ENCODE assay signal across 8 mouse cellular contexts in genomic region chr9:106456325-106457162, GRCm38 (mm10). TPM values are rescaled to one million over a fixed set of nuclear protein-coding genes. Genes with fewer than 3 reads are reported as not detected.
DNase-seq lines count a peak whose midpoint lies in the region; ATAC-seq and TF ChIP-seq lines count a peak whose summit lies in the region.

No protein-coding gene starts in this region.

- no peaks in the 10 kb centered on the region for H3K27me3 ChIP-seq in cerebellum, adult 2 months (ENCODE audit: control insufficient read depth, insufficient read depth, low read length)
- no peaks in the 10 kb centered on the region for H3K27me3 ChIP-seq in limb, embryonic 11.5 days (ENCODE audit: control insufficient read depth, insufficient read depth, low read length)
- H3K27me3 ChIP-seq in stomach, postnatal 0 days (ENCODE audit: control insufficient read depth, insufficient read depth, low read length): no peaks in the 10 kb centered on the region

- WGBS in cerebellum, adult 2 months: 30% methylated on average over 15 of the region's 15 CpGs
- 38% methylated on average over 15 of the region's 15 CpGs for WGBS in limb, embryonic 11.5 days
- 44% methylated on average over 15 of the region's 15 CpGs for WGBS in stomach, postnatal 0 days

- H3K4me3 ChIP-seq in cerebellum, adult 2 months (replicated peaks; ENCODE audit: insufficient read depth, low read depth, low read length): no peak overlapping the region
- peak overlapping the region; percentile 88 for H3K4me3 ChIP-seq in limb, embryonic 11.5 days (ENCODE audit: low read depth, low read length)
- no peak overlapping the region for H3K4me3 ChIP-seq in stomach, postnatal 0 days (ENCODE audit: low read depth, low read length)

- no peak for ATAC-seq in limb, embryonic 11.5 days (ENCODE audit: insufficient number of reproducible peaks, low FRiP score, low TSS enrichment, low read depth)
- ATAC-seq in stomach, postnatal 0 days (ENCODE audit: low FRiP score, low TSS enrichment): no peak

- TF ChIP-seq POLR2A in cerebellum, adult 2 months (IDR thresholded peaks at IDR 0.05; ENCODE audit: borderline replicate concordance, insufficient read depth, low read length): no peak

- no peaks in the 10 kb centered on the region for H3K9me3 ChIP-seq in limb, embryonic 11.5 days (ENCODE audit: control insufficient read depth, low read length)
- no peaks in the 10 kb centered on the region for H3K9me3 ChIP-seq in stomach, postnatal 0 days (ENCODE audit: control insufficient read depth, low read length)

- peaks cover 2% of the 10 kb centered on the region; the same call in 1 of the 2 replicates for H3K36me3 ChIP-seq in limb, embryonic 11.5 days (ENCODE audit: control insufficient read depth, insufficient read depth, low read length)
- no peaks in the 10 kb centered on the region for H3K36me3 ChIP-seq in stomach, postnatal 0 days (ENCODE audit: control insufficient read depth, insufficient read depth, low read length)

- peak in 1 of 2 experiments; percentile 43 for DNase-seq in cerebellum, adult 2 months
- DNase-seq in cerebellum, adult 11 months: no peak
- DNase-seq in testis, postnatal 10 days (ENCODE audit: low spot score): peak; percentile 66
- DNase-seq in testis, postnatal 14 days (ENCODE audit: low spot score): no peak
- peak; percentile 53 for DNase-seq in limb, embryonic 11.5 days (ENCODE audit: low spot score)
- no peak for DNase-seq in stomach, postnatal 0 days (ENCODE audit: low spot score)
- DNase-seq in thymus, postnatal 10 days (ENCODE audit: low spot score in 2 of 2): no peak
- no peak for DNase-seq in yolk sac, embryonic 10.5 days (ENCODE audit: low spot score)

- H3K4me1 ChIP-seq in cerebellum, adult 2 months (ENCODE audit: control insufficient read depth, insufficient read depth, low read length): peaks cover 46% of the 10 kb centered on the region
- peaks cover 50% of the 10 kb centered on the region for H3K4me1 ChIP-seq in limb, embryonic 11.5 days (ENCODE audit: control insufficient read depth, insufficient read depth, low read length)
- H3K4me1 ChIP-seq in stomach, postnatal 0 days (replicated peaks; ENCODE audit: control insufficient read depth, insufficient read depth): peaks cover 12% of the 10 kb centered on the region; the same call in 1 of the 2 replicates

- no peak for TF ChIP-seq EP300 in stomach, postnatal 0 days (optimal IDR thresholded peaks at IDR 0.05)

- peak overlapping the region; percentile 79 for H3K4me2 ChIP-seq in limb, embryonic 11.5 days (ENCODE audit: low read depth, severe bottlenecking)
- no peak overlapping the region for H3K4me2 ChIP-seq in stomach, postnatal 0 days (replicated peaks; ENCODE audit: low read depth)

- peak overlapping the region; percentile 84 for H3K9ac ChIP-seq in limb, embryonic 11.5 days (ENCODE audit: low read length)
- H3K9ac ChIP-seq in stomach, postnatal 0 days (ENCODE audit: low read length): 0 out of 2 replicates have a peak overlapping the region, but pooled peaks have one; percentile 27

- H3K27ac ChIP-seq in cerebellum, adult 2 months (ENCODE audit: insufficient read depth, low read length): 0 out of 2 replicates have a peak overlapping the region, but pooled peaks have one; percentile 29
- peak overlapping the region; percentile 62 for H3K27ac ChIP-seq in limb, embryonic 11.5 days (replicated peaks; ENCODE audit: low read depth, low read length)
- H3K27ac ChIP-seq in stomach, postnatal 0 days (replicated peaks): peak overlapping the region; percentile 30; the same call in 1 of the 2 replicates

- TF ChIP-seq CTCF in cerebellum, adult 2 months (IDR thresholded peaks at IDR 0.05; ENCODE audit: borderline replicate concordance, insufficient read depth, low read depth, low read length): no peak
- TF ChIP-seq CTCF in stomach, postnatal 0 days (IDR thresholded peaks at IDR 0.05; ENCODE audit: low read depth): no peak

RNA-seq across cellular contexts. Expression of gene Pcbp4, which starts 3.5 kb away (rescaled TPM):
- polyA plus RNA-seq in cerebellum, adult 2 months (2012; rRNA removed): 515 and 572 TPM in 2 replicates
- 162 and 172 TPM in 2 replicates for polyA plus RNA-seq in limb, embryonic 11.5 days (2014; fragmentation: Nextera tagmentation; extraction: Ambion mirVana)
- polyA plus RNA-seq in stomach, postnatal 0 days (2015; fragmentation: Nextera tagmentation; extraction: Ambion mirVana): 16.8 and 20.3 TPM in 2 replicates

RNA-seq across cellular contexts. Expression of gene Abhd14a, which starts 9.1 kb away (rescaled TPM):
- polyA plus RNA-seq in cerebellum, adult 2 months (2012; rRNA removed): 49.7 and 51.5 TPM in 2 replicates
- polyA plus RNA-seq in limb, embryonic 11.5 days (2014; fragmentation: Nextera tagmentation; extraction: Ambion mirVana): 39.6 and 43.2 TPM in 2 replicates
- 23.1 and 23.2 TPM in 2 replicates for polyA plus RNA-seq in stomach, postnatal 0 days (2015; fragmentation: Nextera tagmentation; extraction: Ambion mirVana)

RNA-seq across cellular contexts. Expression of gene Gpr62, which starts 9.2 kb away (rescaled TPM):
- 27.9 and 30.7 TPM in 2 replicates for polyA plus RNA-seq in cerebellum, adult 2 months (2012; rRNA removed)
- polyA plus RNA-seq in limb, embryonic 11.5 days (2014; fragmentation: Nextera tagmentation; extraction: Ambion mirVana): 0.24 and 0.58 TPM in 2 replicates
- 0.15 and 0.23 TPM in 2 replicates for polyA plus RNA-seq in stomach, postnatal 0 days (2015; fragmentation: Nextera tagmentation; extraction: Ambion mirVana)

RNA-seq across cellular contexts. Expression of gene Abhd14b, which starts 9.3 kb away (rescaled TPM):
- polyA plus RNA-seq in cerebellum, adult 2 months (2012; rRNA removed): 59.7 and 68.5 TPM in 2 replicates
- polyA plus RNA-seq in limb, embryonic 11.5 days (2014; fragmentation: Nextera tagmentation; extraction: Ambion mirVana): 7.9 and 9.3 TPM in 2 replicates
- polyA plus RNA-seq in stomach, postnatal 0 days (2015; fragmentation: Nextera tagmentation; extraction: Ambion mirVana): 39.0 and 46.0 TPM in 2 replicates

RNA-seq across cellular contexts. Expression of gene Acy1, which starts 18.4 kb away (rescaled TPM):
- 16.2 and 16.4 TPM in 2 replicates for polyA plus RNA-seq in cerebellum, adult 2 months (2012; rRNA removed)
- polyA plus RNA-seq in limb, embryonic 11.5 days (2014; fragmentation: Nextera tagmentation; extraction: Ambion mirVana): 41.9 and 42.6 TPM in 2 replicates
- 20.7 and 23.9 TPM in 2 replicates for polyA plus RNA-seq in stomach, postnatal 0 days (2015; fragmentation: Nextera tagmentation; extraction: Ambion mirVana)

Comparison
In these comparisons a context has a peak if more than half of its experiments do, and no peak if none do; other contexts are left out.
1. DNase-seq: peak in testis, postnatal 10 days (single experiment) and limb, embryonic 11.5 days (single experiment); none in cerebellum, adult 11 months (single experiment), testis, postnatal 14 days (single experiment), stomach, postnatal 0 days (single experiment), thymus, postnatal 10 days (0 of 2) and yolk sac, embryonic 10.5 days (single experiment).
2. RNA of gene Gpr62, which starts 9.2 kb away (polyA plus RNA-seq): 27.9 to 30.7 TPM in cerebellum, adult 2 months; 0.24 to 0.58 TPM in limb, embryonic 11.5 days and 0.15 to 0.23 TPM in stomach, postnatal 0 days; every median in the first group is over 10 times any median in the second.
3. Peak in every context shown above with its lines, with median percentiles within 50 percentile points of each other: H3K27ac ChIP-seq.